Mouse (Mus musculus) heart, embryonic 14.5 days (tissue): ENCODE results near the gene Xpr1. TPM values are rescaled to one million over a fixed set of nuclear protein-coding genes. Genes with fewer than 3 reads are reported as not detected.

Source experiments
- ATAC-seq: fragments of 200-750 bp; cut with Nextera tagmentation; 2 replicates; pipeline ENCODE4 v1.8.0; 2017; ENCODE audit warnings: low read depth, moderate TSS enrichment; ENCODE audit not compliant: insufficient number of reproducible peaks, insufficient read depth, low FRiP score
- H3K27ac ChIP-seq, 2 experiments: fragments of 200-500 bp in 1 of 2; fragments of 300-500 bp in 1 of 2; sonication (generic) in 1 of 2; replicated peaks in 1 of 2; 2 replicates each; pipeline ENCODE4 v1.5.1; 2012 to 2014; ENCODE audit warnings: low read depth in 2 of 2, low read length in 2 of 2, control low read depth in 1 of 2, mild to moderate bottlenecking in 1 of 2, mixed read lengths in 1 of 2; ENCODE audit not compliant: control insufficient read depth in 1 of 2, insufficient read depth in 1 of 2
- H3K27me3 ChIP-seq: fragments of 300-500 bp; sonication (generic); 2 replicates; pipeline ENCODE4 v1.6.1; 2014; ENCODE audit warnings: mild to moderate bottlenecking, low read length, control low read depth; ENCODE audit not compliant: control insufficient read depth, insufficient read depth
- H3K36me3 ChIP-seq: fragments of 300-500 bp; sonication (generic); 2 replicates; pipeline ENCODE4 v1.6.1; 2014; ENCODE audit warnings: mild to moderate bottlenecking, control low read depth, low read length, mixed read lengths; ENCODE audit not compliant: control insufficient read depth, insufficient read depth
- H3K4me1 ChIP-seq, 2 experiments: fragments of 200-500 bp in 1 of 2; fragments of 300-500 bp in 1 of 2; sonication (generic) in 1 of 2; 2 replicates each; pipeline ENCODE4 v1.6.1; 2012 to 2014; ENCODE audit warnings: low read length in 2 of 2, control low read depth in 1 of 2, mixed read lengths in 1 of 2; ENCODE audit not compliant: control insufficient read depth in 2 of 2, insufficient read depth in 2 of 2
- H3K4me2 ChIP-seq: fragments of 300-500 bp; sonication (generic); 2 replicates; pipeline ENCODE4 v1.6.1; 2014; ENCODE audit warnings: mild to moderate bottlenecking, low read length
- H3K4me3 ChIP-seq, 2 experiments: fragments of 200-500 bp in 1 of 2; fragments of 300-500 bp in 1 of 2; sonication (generic) in 1 of 2; 2 replicates each; pipeline ENCODE4 v1.5.1; 2012 to 2014; ENCODE audit warnings: low read length in 2 of 2, mild to moderate bottlenecking in 2 of 2, control low read depth in 1 of 2, low read depth in 1 of 2, moderate library complexity in 1 of 2; ENCODE audit not compliant: control insufficient read depth in 1 of 2, insufficient read depth in 1 of 2
- H3K9ac ChIP-seq: fragments of 300-500 bp; sonication (generic); 2 replicates; pipeline ENCODE4 v1.6.1; 2014; ENCODE audit warnings: mild to moderate bottlenecking, low read length
- H3K9me3 ChIP-seq: fragments of 300-500 bp; sonication (generic); 2 replicates; pipeline ENCODE4 v1.6.1; 2016; ENCODE audit warnings: low read length, control low read depth; ENCODE audit not compliant: control insufficient read depth
- WGBS: fragments of 180-500 bp; shearing (Covaris S2); extraction: QIAGEN DNeasy Blood & Tissue Kit; methylation state at CpG from one replicate; pipeline ENCODE4 v1.1.7; 2014; 5-methylcytosine and 5-hydroxymethylcytosine counted together
- polyA plus RNA-seq: library from polyadenylated mRNA; unstranded; fragments of >200 nt; fragmentation: Nextera tagmentation; extraction: Ambion mirVana; gene quantifications from 2 replicates; pipeline ENCODE4 v1.2.1, GENCODE M21; 2014

The Xpr1 gene
- polyA plus RNA-seq, 1 experiment from 2014 or later = 10.9 TPM

DNA sequence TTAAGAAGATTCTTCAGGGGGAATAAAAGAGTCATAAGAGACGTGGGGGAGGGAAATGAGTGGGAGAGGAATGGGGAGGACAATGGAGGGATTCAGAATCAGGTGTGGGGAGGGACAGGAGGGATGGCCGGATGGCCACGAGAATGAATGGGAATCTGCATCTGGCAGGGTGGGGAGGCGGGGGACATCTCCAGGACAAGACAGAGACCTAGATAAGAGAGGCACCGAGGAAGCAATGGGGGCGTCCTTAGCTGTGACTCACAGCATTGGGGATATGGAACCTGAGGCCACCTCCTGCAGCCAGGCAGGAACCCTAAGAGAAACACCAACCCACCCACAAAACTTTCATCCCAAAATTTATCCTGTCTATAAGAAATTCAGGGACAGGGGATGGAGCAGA is 81.3 kb downstream of the Xpr1 start:
- H3K36me3 ChIP-seq = peaks cover 19% of the 10 kb centered on the region
- H3K9me3 ChIP-seq = no peaks in the 10 kb centered on the region
- no peak overlapping the region for H3K4me3 ChIP-seq
- 68% methylated on average over 6 of the region's 6 CpGs for WGBS
- no peak for ATAC-seq
- H3K4me1 ChIP-seq = no peaks in the 10 kb centered on the region
- no peak overlapping the region for H3K9ac ChIP-seq
- no peaks in the 10 kb centered on the region for H3K27me3 ChIP-seq
- H3K27ac ChIP-seq = no peak overlapping the region
- H3K4me2 ChIP-seq = no peak overlapping the region

DNA sequence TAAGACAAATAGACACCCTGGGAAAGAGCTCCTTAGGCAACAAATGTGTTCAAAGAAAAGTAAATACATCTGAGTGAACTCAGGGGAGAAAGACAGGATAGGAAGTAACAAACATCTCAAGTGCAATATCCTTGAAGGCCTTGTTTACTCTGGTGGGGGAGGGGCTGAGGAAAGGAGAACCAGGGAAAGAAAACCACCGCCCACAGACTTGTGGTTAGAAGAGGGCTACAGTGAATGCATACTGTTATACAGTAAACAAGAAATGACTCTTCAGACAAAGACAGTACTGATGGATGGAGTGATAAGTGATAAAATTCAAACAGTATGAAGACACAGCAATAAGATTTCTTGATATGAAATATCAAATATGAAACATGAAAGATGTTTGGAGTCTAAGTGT is 95.0 kb downstream of the Xpr1 start:
- Histone ChIP-seq H3K9ac (no peak overlapping the region), H3K9me3 (no peaks in the 10 kb centered on the region), H3K4me2 (no peak overlapping the region), H3K4me3 (no peak overlapping the region), H3K27me3 (no peaks in the 10 kb centered on the region), H3K4me1 (no peaks in the 10 kb centered on the region), H3K27ac (no peak overlapping the region), H3K36me3 (0 out of 2 replicates have a peak, but pooled peaks cover 8% of the 10 kb centered on the region)
- ATAC-seq = no peak
- 55% methylated on average over 1 of the region's 1 CpGs for WGBS

- Histone ChIP-seq H3K27ac (no peak overlapping the region), H3K27me3 (no peaks in the 10 kb centered on the region), H3K4me3 (no peak overlapping the region), H3K4me1 (no peaks in the 10 kb centered on the region), H3K4me2 (no peak overlapping the region), H3K36me3 (0 out of 2 replicates have a peak, but pooled peaks cover 5% of the 10 kb centered on the region), H3K9me3 (no peaks in the 10 kb centered on the region), H3K9ac (no peak overlapping the region)
- 60% methylated on average over 7 of the region's 7 CpGs for WGBS
- ATAC-seq = no peak
Observed at GRCm38 (mm10) chr1:155320091-155320833, 97.0 kb downstream of the Xpr1 start.

- no peak overlapping the region for H3K4me3 ChIP-seq
- no peak overlapping the region for H3K4me2 ChIP-seq
- H3K27ac ChIP-seq = no peak overlapping the region
- ATAC-seq = no peak
- H3K36me3 ChIP-seq = 0 out of 2 replicates have a peak, but pooled peaks cover 5% of the 10 kb centered on the region
- H3K4me1 ChIP-seq = no peaks in the 10 kb centered on the region
- no peak overlapping the region for H3K9ac ChIP-seq
- WGBS = 80% methylated on average over 4 of the region's 4 CpGs
- H3K9me3 ChIP-seq = no peaks in the 10 kb centered on the region
- H3K27me3 ChIP-seq = no peaks in the 10 kb centered on the region
Observed at GRCm38 (mm10) chr1:155319513-155319912, 97.7 kb downstream of the Xpr1 start.

DNA sequence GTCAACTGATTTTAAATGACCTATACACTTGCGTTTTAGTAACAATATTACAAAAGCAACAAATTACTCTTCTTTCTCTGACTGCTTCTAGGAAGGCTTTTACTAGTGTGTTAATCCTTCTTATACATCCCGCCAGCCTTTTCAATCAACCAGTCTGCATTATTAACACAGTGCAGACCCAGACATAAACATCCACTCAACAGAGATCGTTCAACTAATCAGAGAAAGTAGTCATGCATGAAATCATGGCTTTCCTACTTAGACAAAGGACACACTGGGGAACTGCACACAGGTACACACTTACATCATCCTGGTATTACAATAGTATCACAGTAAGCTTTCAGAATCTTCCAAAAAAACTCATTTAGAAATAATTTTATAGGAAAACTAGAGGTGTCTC is 105.5 kb downstream of the Xpr1 start:
- no peak for ATAC-seq
- H3K4me3 ChIP-seq = no peak overlapping the region
- H3K9me3 ChIP-seq = no peaks in the 10 kb centered on the region
- H3K27me3 ChIP-seq = no peaks in the 10 kb centered on the region
- H3K27ac ChIP-seq = no peak overlapping the region
- no peaks in the 10 kb centered on the region for H3K4me1 ChIP-seq
- H3K36me3 ChIP-seq = peaks cover 35% of the 10 kb centered on the region
- no peak overlapping the region for H3K4me2 ChIP-seq
- WGBS = 76% methylated on average over 3 of the region's 3 CpGs
- no peak overlapping the region for H3K9ac ChIP-seq

DNA sequence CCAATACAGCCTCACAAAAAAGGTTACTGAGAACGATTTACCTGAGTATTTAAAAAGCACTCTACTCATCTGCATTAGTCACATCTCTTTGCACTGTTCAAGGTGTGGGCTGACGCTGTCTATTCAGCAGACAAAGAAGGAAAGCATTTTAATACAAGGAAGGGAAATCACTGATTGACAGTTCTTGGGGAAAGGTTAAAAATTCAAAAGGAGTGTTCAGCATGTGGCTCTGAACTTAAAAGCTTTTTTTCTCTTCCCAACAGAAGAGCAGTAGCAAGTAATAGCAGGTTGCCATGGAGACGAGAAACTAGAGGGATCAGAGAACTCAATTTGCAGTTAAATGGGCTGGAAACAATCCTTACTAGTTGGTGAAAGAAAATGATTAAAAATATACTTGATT is 110.3 kb downstream of the Xpr1 start:
- peaks cover 45% of the 10 kb centered on the region for H3K36me3 ChIP-seq
- no peak for ATAC-seq
- no peak overlapping the region for H3K4me2 ChIP-seq
- H3K27ac ChIP-seq = no peak overlapping the region
- no peak overlapping the region for H3K4me3 ChIP-seq
- H3K9ac ChIP-seq = no peak overlapping the region
- no peaks in the 10 kb centered on the region for H3K27me3 ChIP-seq
- WGBS = 78% methylated on average over 3 of the region's 3 CpGs
- H3K9me3 ChIP-seq = no peaks in the 10 kb centered on the region
- H3K4me1 ChIP-seq = no peaks in the 10 kb centered on the region

DNA sequence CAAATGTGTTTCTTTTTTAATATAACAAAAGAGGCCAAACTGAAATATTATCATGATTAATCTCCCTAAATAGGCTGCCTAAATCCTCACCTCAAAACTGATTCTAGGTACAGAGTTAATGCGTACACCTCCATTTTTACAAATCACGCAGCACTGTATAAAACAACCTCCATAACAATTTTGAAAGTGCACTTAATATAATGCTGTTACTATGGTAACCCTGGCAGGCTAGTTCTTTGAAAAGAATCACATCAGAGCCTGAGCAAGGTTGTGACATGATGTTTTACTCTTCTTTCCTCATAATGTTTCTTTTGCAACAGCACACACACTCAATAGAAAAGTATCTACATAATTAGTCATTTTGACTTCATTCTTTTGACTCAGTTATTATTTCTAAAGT is 113.8 kb downstream of the Xpr1 start:
- WGBS = 94% methylated on average over 2 of the region's 2 CpGs
- no peaks in the 10 kb centered on the region for H3K9me3 ChIP-seq
- H3K4me2 ChIP-seq = no peak overlapping the region
- no peak for ATAC-seq
- no peak overlapping the region for H3K4me3 ChIP-seq
- peaks cover 36% of the 10 kb centered on the region for H3K36me3 ChIP-seq
- H3K27me3 ChIP-seq = no peaks in the 10 kb centered on the region
- no peak overlapping the region for H3K9ac ChIP-seq
- H3K27ac ChIP-seq = no peak overlapping the region
- H3K4me1 ChIP-seq = no peaks in the 10 kb centered on the region

GRCm38 (mm10) chr1:155297615-155298014 is 119.6 kb downstream of the Xpr1 start:
- Histone ChIP-seq H3K27me3 (no peaks in the 10 kb centered on the region), H3K9me3 (no peaks in the 10 kb centered on the region), H3K36me3 (peaks cover 4% of the 10 kb centered on the region; the same call in 1 of the 2 replicates), H3K9ac (no peak overlapping the region), H3K27ac (no peak overlapping the region), H3K4me1 (no peaks in the 10 kb centered on the region), H3K4me3 (no peak overlapping the region), H3K4me2 (no peak overlapping the region)
- no peak for ATAC-seq
- 96% methylated on average over 5 of the region's 5 CpGs for whole genome bisulfite sequencing
